9 mouse cellular contexts compared by ENCODE assay signal in the genomic region with DNA sequence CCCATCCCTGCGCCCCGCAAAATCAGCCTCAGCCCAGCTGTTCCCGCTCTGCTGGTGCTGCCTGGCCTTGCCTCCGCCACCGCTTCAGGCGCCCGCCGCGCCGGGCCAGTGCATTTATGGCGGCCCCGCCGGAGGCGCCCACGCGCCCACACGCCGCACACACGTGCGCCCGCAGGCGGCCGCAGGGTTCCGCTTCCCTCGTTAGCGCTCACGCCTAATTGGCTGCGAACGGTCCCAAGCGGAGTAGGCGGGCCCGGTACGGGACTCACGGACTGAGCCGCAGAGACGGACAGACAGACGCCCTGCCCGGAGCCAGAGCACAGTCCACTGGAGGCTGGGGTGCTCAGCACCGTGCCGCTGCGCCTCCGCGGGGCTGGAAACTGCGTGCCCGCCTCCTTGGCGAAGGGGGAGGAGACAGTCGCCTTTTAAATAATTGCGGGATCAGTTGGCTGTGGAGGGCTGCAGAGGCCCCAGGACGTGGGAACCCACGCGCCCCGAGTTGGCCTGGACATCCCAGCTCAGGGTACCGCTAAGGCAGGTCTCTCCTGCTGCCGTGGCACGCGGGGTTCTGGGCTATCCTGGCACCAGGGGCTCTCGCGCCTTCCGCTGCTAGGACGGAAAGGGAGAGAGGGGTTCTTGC. TPM values are rescaled to one million over a fixed set of nuclear protein-coding genes. Genes with fewer than 3 reads are reported as not detected.
DNase-seq lines count a peak whose midpoint lies in the region; ATAC-seq and TF ChIP-seq lines count a peak whose summit lies in the region.
"Had no signal": no experiment of that assay in that cellular context is flagged by ENCODE, and none has a peak within 500 bp of the region (broad histone marks: within the 10 kb centered on the region; RNA-seq: fewer than 3 reads in every experiment).

No protein-coding gene starts in this region.

- TF ChIP-seq CTCF in midbrain, postnatal 0 days (IDR thresholded peaks at IDR 0.05): no peak

- H3K36me3 ChIP-seq in heart, embryonic 15.5 days: no peaks in the 10 kb centered on the region
- no peaks in the 10 kb centered on the region for H3K36me3 ChIP-seq in hindbrain, embryonic 14.5 days (replicated peaks; ENCODE audit: control insufficient read depth, insufficient read depth)
- no peaks in the 10 kb centered on the region for H3K36me3 ChIP-seq in midbrain, postnatal 0 days (ENCODE audit: insufficient read depth, low read length)

- H3K9ac ChIP-seq in heart, embryonic 15.5 days: no peak overlapping the region
- no peak overlapping the region for H3K9ac ChIP-seq in hindbrain, embryonic 14.5 days
- H3K9ac ChIP-seq in midbrain, postnatal 0 days (replicated peaks; ENCODE audit: low read length, poor library complexity, severe bottlenecking): 0 out of 2 replicates have a peak overlapping the region, but pooled peaks have one; percentile 13

- ATAC-seq in heart, embryonic 15.5 days (replicated peaks; ENCODE audit: insufficient number of reproducible peaks, insufficient read depth, low FRiP score, low read depth): no peak
- ATAC-seq in hindbrain, embryonic 14.5 days (ENCODE audit: low FRiP score): peak; percentile 46; the same call in 1 of the 2 replicates
- peak; percentile 21; the same call in 1 of the 2 replicates for ATAC-seq in midbrain, postnatal 0 days (ENCODE audit: low FRiP score)

- H3K9me3 ChIP-seq in heart, embryonic 15.5 days (replicated peaks): no peaks in the 10 kb centered on the region
- H3K9me3 ChIP-seq in hindbrain, embryonic 14.5 days (ENCODE audit: control insufficient read depth, low read length): no peaks in the 10 kb centered on the region
- no peaks in the 10 kb centered on the region for H3K9me3 ChIP-seq in midbrain, postnatal 0 days (ENCODE audit: low read length)

- no peak for DNase-seq in heart, adult 9 months (ENCODE audit: low spot score in 2 of 2)
- DNase-seq in embryo, embryonic 11 days: peak; percentile 41
- DNase-seq in hindbrain, embryonic 14.5 days (ENCODE audit: low spot score): no peak
- DNase-seq in midbrain, postnatal 0 days (ENCODE audit: low spot score): no peak
- DNase-seq in layer of hippocampus, adult 11-12 months (ENCODE audit: low spot score): no peak
- DNase-seq in T-cell, adult 2 months (ENCODE audit: low spot score): no peak
- DNase-seq in lung, postnatal 10 days: no peak

- under 1% methylated on average over 60 of the region's 60 CpGs for WGBS in heart, embryonic 15.5 days
- WGBS in hindbrain, embryonic 14.5 days: under 1% methylated on average over 56 of the region's 60 CpGs
- WGBS in midbrain, postnatal 0 days: under 1% methylated on average over 58 of the region's 60 CpGs

- H3K4me1 ChIP-seq in heart, embryonic 15.5 days (replicated peaks): peaks cover 51% of the 10 kb centered on the region
- peaks cover 7% of the 10 kb centered on the region; the same call in 1 of the 2 replicates for H3K4me1 ChIP-seq in hindbrain, embryonic 14.5 days (replicated peaks; ENCODE audit: control insufficient read depth, insufficient read depth, low read length)
- H3K4me1 ChIP-seq in midbrain, postnatal 0 days (ENCODE audit: insufficient read depth, low read length): no peaks in the 10 kb centered on the region; the same call in 1 of the 2 replicates

- no peak overlapping the region for H3K27ac ChIP-seq in heart, embryonic 15.5 days
- H3K27ac ChIP-seq in hindbrain, embryonic 14.5 days: no peak overlapping the region
- no peak overlapping the region for H3K27ac ChIP-seq in midbrain, postnatal 0 days (ENCODE audit: low read depth, low read length)
- H3K27ac ChIP-seq: macrophage had no signal

- peak overlapping the region; percentile 34 for H3K4me3 ChIP-seq in heart, embryonic 15.5 days
- peak overlapping the region; percentile 26 for H3K4me3 ChIP-seq in hindbrain, embryonic 14.5 days (replicated peaks; ENCODE audit: low read length)
- peak overlapping the region; percentile 24 for H3K4me3 ChIP-seq in midbrain, postnatal 0 days (ENCODE audit: low read depth, low read length)

- H3K4me2 ChIP-seq in heart, embryonic 15.5 days: peak overlapping the region; percentile 53
- peak overlapping the region; percentile 36 for H3K4me2 ChIP-seq in hindbrain, embryonic 14.5 days (replicated peaks)
- peak overlapping the region; percentile 39 for H3K4me2 ChIP-seq in midbrain, postnatal 0 days (ENCODE audit: low read depth, low read length, poor library complexity, severe bottlenecking)

- H3K27me3 ChIP-seq in heart, embryonic 15.5 days: peaks cover 95% of the 10 kb centered on the region
- H3K27me3 ChIP-seq in hindbrain, embryonic 14.5 days (ENCODE audit: control insufficient read depth, insufficient read depth, low read length): peaks cover 97% of the 10 kb centered on the region
- peaks cover 86% of the 10 kb centered on the region for H3K27me3 ChIP-seq in midbrain, postnatal 0 days (ENCODE audit: insufficient read depth, low read length)

RNA-seq across cellular contexts. Expression of a gene that starts 0.5 kb away (rescaled TPM):
- polyA plus RNA-seq in heart, embryonic 15.5 days (2015; fragmentation: Nextera tagmentation; extraction: Ambion mirVana): not detected in 2 replicates
- polyA plus RNA-seq in hindbrain, embryonic 14.5 days (2014; fragmentation: Nextera tagmentation; extraction: Ambion mirVana): 0.80 and 0.96 TPM in 2 replicates
- 0.60 and 1.0 TPM in 2 replicates for total RNA-seq in midbrain, postnatal 0 days (2014; rRNA removed)
- 0.18 TPM in 1 of 2 replicates, not detected in the other for polyA plus RNA-seq in midbrain, postnatal 0 days (2015; fragmentation: Nextera tagmentation; extraction: Ambion mirVana)
- polyA plus RNA-seq: macrophage had no signal

RNA-seq across cellular contexts. Expression of a gene that starts 55.9 kb away (rescaled TPM):
- 3.8 and 5.2 TPM in 2 replicates for polyA plus RNA-seq in heart, embryonic 15.5 days (2015; fragmentation: Nextera tagmentation; extraction: Ambion mirVana)
- 5.6 and 8.3 TPM in 2 replicates for polyA plus RNA-seq in hindbrain, embryonic 14.5 days (2014; fragmentation: Nextera tagmentation; extraction: Ambion mirVana)
- total RNA-seq in midbrain, postnatal 0 days (2014; rRNA removed): 9.5 and 11.8 TPM in 2 replicates
- 7.7 and 9.5 TPM in 2 replicates for polyA plus RNA-seq in midbrain, postnatal 0 days (2015; fragmentation: Nextera tagmentation; extraction: Ambion mirVana)
